Mouse (Mus musculus) adrenal gland (tissue): ENCODE measurements at regions not wholly inside any gene's neighbourhood (a gene's known extent, or its start where the extent isn't known, plus 50 kb on each side); places are given as distances from the start of the nearest gene placed in this dataset.

Experiments used
- intact Hi-C: fragments of 180-260 bp; cut with DNase I; formaldehyde crosslinking; loops from one replicate; pipeline ENCODE4 v1.15.1; 2025

DNA sequence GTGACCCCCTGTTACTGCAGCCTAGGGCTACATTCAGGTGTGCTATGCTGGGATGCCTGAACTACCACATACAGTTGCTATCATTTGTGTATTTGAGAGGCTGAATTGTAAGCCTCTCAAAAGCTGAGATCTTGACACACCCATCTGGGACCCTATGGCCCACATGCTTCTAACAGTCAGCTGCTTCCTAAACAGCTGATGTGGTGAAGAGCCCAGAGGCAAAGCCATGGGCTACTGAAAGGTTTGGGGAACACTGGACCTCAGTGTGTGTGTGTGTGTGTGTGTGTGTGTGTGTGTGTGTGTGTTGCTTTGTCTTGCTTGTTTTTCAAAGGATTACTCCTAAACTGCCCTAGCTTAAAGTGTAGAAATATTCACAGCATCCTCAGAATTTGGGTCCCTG is 75.0 kb downstream of the Lbh start:
- intact Hi-C loops: no loop called here

DNA sequence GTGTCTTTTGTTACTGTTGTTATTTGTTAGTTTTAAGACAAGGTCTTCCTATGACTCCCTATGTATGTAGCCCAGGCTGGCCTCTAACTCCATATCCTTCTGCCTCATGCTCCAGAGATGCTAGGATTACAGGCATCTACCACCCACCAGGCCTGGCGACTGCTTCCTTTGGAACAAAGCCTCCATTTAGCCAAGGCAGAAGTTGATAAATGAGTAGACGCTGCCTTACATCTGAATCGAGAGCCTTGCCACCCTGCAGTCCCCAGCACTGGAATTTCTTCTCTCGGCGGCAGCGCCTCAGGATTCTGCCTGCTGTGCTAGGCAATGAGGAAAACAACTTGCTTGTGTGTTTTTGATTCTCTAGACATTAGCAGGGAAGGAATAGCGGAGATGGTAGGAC is 75.5 kb downstream of the Lbh start:
- intact Hi-C loops: no loop called here

DNA sequence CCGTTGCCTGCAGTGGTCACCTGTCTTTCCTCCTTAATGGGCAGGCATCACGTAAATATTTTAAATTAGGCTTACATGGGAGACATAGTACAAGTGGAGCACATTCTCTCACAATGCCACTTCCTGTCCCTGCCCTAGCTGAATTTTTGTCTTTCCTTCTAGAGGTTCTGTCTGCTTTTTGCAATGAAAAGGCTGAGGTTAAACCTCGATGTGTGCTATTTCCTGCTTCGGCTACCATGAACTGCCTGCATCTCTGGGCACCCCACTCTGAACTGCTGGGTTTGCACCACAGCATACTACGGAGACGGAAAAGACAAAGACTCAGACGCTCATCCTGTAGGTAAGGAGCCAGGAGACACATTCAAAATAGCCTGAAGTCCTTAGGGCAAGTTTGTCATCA is 78.4 kb downstream of the Lbh start:
- intact Hi-C loops: no loop called here

DNA sequence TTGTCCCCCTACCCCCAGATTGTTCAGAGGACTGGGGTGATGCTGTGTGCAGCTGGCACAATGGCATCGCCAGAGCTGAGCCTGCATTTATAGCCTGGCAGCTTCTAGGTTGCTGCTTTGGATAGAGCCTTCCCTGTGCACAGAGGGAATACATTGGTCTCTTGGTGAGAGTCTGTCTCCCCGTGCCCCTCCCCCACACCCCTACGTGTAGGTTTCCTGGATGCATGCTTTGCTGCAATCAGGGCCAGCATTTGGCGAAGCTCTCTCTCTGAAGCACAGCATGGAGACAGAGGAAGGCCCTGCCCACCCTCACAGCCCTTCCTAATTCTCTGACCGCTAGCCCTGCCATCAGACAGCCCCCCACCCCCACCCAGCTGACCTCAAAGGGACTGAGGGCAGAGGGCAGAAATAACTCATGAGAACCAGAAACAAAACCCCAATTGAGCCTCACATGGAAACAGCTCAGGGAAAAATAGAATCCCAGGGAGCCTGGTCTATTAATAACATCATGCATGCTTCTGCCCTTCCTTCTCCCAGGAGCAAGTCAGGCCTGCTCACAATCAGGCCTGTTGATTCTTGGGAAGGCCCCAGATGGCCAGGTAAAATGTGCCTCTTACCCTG is 79.3 kb downstream of the Lbh start:
- intact Hi-C loops: no loop called here

DNA sequence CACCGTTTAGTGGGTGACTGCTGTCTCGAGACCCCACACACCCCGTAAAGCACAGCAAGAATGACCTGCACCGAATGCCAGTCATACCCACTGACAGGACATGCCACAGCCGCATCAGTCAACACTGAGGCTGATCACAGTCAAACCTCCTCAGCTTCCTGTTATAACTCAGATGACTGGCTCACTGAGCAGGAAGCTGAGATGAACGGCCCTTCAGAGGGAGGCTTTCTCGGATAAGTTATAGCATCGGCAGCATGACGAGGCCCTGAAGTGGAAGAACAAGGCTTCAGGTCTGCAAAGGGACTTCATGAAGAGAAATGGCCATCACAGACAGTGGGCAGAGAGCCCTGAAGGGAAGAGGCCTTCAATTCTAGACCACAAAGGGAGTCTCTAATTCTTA is 87.0 kb downstream of the Lbh start:
- intact Hi-C loops: loop anchor here (5.0 kb wide), 1 partner anchor 88 kb away; the partner anchor contains the start of gene Lbh

DNA sequence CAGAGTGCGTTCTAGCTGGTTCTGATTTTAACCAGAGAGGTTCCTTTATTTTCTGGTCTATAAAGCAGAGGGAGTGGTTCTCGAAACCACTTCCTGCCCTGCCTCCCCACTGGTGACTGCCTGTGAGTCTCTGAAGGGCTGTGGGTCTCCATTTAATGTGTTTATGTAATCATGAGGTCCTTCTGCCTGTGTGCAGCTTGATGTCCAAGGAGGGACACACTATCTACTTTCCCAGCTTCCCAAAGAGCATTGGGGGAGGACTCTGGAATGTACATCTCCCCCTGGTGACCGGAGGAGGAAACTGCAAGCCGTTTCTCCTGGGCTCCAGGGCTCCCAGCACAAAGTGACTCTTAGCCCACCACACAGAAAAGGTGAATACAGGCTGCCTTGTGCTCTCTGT is 90.8 kb downstream of the Lbh start:
- intact Hi-C loops: loop anchor here (2.0 to 5.0 kb wide), 2 partner anchors 92 to 118 kb away; partner anchors contain the start of gene Lbh

DNA sequence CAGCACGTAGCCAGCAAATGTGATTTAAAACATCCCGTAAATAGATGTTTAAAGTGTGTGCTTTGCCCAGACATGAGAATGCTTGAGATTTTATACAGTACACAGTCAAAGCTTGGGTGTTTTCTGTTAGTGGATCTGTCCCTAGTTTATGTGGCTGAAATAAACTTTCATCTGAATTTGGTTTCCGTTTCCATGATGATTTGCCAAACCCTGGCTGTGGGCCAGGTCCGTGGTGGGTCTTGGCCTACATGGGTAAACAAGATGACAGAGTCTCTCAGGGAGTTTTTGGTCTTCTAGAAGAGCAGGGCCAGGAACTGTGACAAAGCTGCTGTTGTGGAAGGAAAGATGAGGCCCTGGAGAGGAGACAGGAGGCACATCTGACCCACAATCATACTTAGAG is 91.9 kb downstream of the Lbh start:
- intact Hi-C loops: loop anchor here (2.0 to 5.0 kb wide), 2 partner anchors 93 to 119 kb away; partner anchors contain the start of gene Lbh

DNA sequence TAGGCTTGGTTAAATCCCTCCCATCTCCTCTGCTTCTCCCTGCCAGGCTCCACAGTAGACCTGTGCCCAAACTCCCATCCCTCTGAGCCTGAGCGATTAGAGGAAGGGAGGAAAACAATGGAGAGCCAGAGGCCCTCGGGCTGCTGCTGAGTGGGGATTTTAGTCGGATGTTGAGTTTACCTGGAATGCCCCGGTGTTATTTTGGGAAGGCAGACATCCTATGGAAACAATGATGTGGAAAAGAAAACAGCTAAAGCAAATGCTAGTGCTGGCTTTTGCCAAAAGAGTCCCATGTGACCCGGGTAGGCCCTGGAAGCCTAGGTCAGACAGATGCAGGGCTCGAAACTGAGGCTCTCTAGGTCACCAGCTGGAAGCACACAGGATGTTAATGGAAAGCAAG is 94.3 kb downstream of the Lbh start:
- intact Hi-C loops: no loop called here

DNA sequence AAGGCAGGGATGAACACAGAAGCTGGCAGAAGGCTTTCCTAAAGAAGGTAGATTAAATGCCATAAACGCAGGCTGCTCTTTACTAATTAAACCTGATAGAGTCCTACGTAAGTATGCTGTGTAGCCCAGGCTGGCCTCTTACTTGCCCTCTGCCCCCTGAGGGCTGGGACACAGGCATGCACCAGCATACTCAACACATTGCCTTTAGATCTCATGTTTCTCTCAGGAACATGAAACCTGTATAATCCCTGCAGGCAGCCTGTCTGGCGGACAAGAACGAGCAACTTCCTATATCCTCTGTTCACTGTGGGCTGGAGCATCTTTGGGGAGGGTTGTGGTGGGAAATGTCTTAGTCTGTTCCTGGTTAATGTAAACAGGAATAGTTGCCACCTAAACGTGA is 94.8 kb upstream of the Lclat1 start:
- intact Hi-C loops: no loop called here

DNA sequence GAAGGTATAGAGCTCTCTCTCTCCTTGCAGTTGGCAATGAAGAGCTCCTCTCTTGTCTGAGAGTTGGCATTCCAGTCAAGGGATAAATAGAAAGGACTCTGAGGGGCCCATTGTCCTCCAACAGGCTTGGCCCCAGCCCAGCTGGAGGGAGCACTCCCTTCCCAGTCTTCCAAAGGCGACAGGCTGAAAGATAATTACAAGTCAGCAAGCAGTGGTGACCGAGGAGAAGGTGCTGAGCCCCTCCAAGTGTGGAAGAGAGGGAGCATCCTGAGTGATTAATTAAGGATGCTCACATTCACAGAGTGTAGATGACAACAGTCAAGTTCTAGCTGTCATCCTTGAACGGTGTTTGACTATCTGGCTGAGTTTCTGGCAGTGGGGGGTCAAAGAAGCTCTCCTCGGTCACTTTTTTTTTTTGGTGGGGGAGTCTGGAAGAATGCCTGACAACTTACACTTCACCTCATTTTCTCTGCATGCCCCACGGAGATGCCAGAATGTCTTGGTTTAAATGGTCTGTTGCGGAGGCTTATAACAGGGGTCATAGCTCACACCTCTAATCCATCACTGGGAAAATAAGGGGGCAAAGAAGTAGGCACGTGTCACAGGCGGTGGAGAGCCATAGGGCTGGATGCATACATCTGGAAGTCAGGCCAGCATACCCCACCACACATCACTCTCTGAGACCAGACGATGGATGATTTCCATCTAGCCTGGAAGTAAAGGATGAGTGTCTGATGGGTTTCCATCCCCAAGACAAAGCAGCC is 93.5 kb upstream of the Lclat1 start:
- intact Hi-C loops: no loop called here

DNA sequence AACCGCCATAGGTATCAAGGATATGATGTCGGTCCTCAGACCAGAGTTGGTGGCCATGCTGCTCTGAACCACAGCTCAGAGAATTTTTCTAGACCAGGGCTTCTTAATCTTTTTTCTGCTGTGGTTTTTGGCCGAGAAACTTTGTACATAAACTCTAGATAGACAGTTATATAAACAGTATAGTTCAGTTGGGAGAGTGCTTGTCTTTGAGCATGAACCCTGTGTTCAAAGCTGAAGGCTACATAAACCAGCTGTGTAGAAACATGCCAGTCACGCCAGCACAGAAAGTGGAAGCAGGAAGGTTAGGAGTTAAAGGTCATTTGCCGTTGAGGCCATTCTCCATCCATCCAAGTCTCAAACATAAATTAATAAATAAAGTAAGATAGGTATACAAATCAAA is 90.6 kb upstream of the Lclat1 start:
- intact Hi-C loops: no loop called here

DNA sequence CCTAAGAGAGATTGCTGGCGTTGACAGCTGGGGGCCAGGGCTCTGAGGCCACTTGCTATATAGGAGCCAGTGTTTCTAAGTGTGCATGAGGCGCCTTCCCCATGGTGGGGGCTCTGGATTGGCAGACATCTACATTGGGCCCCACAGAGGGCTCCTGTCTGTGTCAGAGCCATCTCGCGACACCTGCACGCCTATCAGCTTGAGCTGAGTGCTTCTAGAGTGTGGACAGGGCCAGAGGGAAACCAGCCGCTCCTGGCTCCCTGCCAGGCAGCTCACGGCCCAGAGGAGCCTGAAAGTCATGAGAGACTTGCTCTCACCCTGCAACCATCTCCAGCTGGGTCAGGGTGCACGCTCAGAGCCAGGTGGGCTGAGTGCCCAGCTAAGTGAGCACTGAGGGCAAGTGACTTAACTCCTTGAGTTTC is 85.1 kb upstream of the Lclat1 start:
- intact Hi-C loops: no loop called here

DNA sequence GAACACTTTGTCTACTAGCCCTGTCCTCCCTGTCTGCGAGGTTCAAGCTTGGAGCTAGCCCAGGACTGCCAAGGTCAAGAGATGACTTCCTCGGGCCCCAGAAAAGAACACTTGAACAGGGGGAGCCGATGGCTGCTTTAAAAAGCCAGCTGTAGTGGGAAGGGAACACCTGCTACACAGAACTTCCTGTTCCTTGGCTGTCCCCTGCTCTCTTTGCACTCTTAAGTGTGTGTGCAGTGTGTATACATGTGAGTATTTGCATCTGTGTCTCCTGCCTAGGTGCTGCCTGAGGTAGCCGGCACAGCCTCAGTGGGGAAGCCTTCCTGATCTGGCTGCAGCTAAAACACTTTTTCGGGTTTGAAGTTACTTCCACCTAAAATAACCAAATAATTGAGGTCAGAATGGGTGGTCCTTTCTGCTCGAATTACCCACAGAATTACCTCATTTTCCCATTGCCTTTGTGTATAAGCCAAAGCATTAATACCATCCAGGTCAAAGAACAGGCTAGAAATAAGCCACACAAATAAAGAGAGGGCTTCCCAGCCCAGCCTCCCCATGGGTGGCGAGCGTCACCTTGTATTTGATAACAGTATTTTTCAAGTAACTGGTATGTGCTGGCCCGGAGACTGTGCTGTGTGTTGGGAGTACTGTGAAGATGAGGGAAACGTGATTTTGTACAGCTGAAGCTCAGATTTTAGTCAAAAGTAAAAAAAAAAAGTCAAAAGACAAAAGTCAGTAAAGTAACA is 84.2 kb upstream of the Lclat1 start:
- intact Hi-C loops: no loop called here

DNA sequence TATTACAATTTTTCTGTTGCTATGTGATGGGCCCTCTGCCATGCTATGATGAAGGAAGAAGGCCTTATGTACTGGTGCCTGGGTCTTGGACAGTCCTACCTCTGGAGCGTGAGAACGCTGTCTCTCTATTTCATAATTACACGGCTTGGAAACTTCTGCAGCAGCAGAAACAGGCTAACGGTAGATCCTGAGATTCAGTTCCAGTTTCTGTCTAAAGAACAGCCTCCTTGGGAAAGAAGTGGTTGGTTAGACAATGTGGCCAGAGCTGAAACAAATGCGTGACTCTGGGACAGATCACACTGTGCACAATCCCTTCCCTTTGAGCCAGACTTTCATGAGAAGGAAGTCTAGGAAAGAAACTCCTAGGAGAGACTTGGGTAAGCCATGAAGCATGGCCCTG is 80.7 kb upstream of the Lclat1 start:
- intact Hi-C loops: no loop called here

DNA sequence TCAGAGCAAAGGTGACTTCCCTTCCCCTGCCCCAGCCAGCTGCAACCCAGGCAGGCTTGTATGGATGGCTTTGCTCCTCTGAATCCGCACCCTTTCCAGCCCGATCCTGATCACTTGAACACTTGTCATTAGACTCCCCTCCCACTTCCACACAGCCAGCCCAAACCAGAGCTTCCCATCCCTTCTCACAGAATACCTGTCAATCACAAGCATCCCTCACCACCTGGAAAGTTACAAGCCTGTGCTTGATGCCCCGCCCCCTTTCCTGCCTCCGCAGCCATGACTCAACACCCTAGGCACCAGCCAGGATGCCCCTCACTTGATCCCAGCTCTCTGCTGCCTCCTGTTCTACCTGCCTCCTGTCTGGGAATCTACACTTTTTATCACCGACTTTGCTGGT is 76.0 kb upstream of the Lclat1 start:
- intact Hi-C loops: no loop called here

DNA sequence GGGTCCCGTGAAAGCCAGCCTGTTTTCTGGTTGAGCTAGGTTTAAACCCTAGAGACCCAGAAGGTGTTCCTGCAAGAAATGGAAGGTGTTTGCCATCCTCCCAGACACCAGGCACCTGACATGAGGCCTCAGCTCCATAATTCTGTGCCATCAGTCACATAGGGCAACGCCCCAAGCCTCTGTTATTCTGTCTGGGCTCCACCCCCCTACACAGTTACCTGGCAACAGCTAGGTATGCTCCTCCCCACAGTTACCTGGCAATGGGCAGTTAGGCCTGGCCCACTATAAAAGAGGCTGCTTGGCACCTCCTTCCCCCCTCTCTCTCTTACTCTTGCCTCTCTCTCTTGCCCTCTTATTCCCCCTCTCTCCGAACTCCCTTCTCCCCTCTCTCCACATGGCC is 75.5 kb upstream of the Lclat1 start:
- intact Hi-C loops: no loop called here

DNA sequence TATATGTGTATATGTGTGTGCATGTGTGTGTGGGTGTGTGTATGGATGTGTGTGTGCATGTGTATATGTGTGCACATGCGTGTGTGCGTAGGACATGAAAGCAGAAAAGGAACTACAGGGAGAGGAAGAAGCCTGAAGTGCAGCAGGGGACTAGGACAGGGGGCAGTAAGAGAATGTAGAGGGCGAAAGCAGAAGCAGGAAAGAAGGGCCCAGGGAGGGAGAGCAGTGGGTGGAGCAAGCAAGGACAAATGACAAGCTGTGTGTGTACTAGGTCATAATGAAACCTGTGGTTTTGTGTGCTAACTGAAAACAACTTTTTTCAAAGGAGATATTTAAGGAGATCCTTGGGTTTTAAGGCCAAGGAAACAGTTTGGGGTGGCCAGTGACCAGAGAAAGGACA is 73.4 kb upstream of the Lclat1 start:
- intact Hi-C loops: no loop called here

DNA sequence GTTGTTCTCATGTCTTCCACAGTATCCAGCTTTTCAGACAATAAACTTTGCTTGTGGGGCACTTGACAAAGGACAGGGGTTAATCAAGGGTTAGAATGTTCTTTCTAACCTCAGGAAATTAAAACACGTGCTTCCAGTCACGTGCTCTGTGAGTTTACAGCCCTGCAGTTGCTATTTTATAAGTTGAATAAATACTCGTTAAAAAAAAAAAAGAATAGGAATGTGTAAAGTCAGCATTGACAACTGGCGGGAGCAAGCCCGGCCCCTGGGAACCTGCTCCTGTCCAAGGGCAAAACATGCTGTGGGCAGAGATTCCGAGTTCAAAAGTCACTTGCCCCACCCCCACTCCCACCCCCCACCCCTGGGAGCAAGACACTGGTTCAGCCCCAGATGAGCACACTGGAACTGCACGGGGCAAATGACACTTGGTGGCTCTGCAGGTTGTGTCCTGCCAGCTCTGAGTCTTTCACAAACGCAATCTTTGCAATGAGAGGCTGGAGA is 72.8 kb upstream of the Lclat1 start:
- intact Hi-C loops: no loop called here

DNA sequence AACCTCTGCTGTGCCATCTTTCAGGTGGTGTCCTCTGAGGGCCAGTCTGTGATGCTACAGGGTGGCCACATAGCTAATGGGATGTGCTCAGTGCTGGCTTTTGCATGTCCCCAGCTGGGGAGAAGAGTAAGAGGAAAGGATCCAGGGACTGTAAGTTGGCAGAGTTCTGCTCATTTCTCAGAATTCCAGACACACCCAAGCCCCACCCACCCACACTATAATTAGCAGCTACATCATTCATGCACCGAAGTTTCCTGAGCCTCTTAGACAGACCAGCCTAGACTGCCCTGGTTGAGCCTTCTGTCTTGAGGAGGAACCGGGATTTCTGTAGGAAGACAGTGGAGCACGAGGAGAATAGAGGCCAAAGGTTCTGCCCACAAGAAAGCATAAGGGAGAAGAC is 70.9 kb upstream of the Lclat1 start:
- intact Hi-C loops: no loop called here

DNA sequence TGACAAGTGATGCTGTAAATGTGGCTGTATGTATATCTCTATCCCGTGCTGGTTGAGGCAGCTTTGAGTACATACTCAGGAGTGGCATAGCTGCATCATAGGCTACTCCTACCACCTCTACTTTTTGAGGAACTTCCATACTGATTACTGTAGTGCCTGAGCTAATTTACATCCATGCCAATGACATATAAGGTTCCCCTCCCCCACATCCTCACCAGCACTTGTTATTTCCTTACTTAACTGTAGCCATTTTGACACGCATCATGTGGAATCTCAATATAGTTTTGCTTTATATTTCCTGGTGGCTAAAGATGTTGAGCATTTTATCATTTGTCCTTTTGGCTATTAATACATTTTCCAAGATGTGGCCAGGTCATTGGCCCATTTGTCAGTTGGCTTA is 69.2 kb upstream of the Lclat1 start:
- intact Hi-C loops: no loop called here

DNA sequence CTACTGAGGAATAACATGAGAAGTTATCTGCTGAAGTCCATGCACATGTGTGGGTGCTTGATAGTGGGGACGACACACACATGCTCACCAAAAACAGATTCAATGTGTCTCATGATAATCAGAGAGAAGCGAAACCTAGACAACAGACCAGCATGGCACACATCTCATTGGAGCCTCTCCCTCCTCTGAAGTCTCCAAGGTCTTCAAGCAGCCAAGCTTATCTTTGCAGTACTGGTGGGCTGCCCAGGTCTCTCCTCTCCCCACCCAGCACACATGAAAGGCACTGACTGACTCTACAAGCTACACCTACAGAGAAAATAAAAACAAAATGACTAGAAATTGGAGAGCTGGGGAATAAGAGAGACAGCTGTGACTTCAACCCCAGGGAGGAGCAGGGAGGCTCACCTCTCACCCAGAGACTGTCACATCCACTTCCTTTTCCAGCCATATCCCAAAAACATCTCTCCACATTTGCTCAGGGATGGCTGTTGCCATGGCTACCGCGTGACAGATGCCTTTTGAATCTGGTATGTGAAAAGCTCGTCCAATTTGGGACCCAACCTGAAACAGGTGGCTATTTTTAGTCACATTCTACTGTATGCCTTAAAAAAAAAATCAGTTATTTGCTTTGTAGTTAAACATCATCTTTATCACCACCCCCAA is 62.7 kb upstream of the Lclat1 start:
- intact Hi-C loops: no loop called here

DNA sequence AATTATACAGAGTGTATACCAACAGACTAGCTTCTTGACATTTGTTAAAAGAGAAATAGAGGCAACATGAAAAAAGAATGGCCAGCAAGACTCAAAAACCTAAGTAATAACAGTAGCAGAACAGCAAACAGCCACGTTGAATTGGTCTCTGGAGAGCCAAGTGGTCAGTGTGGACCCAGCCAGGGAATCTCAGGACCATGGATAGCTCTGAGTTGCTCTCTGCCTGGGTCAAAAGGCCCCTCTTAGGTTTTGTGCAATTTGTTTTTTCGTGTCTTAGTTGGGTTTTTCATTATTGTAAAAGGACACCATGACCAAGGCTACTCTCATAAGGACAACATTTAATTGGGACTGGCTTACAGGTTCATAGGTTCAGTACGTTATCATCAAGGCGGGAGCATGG is 60.8 kb upstream of the Lclat1 start:
- intact Hi-C loops: no loop called here
